Comparison of ENCODE assay signal across 16 mouse cellular contexts in genomic region chr5:101242651-101243050, GRCm38 (mm10).
A peak's percentile ranks its signal among the peaks of the same experiment; 100 is the strongest.
DNase-seq lines count a peak whose midpoint lies in the region; ATAC-seq and TF ChIP-seq lines count a peak whose summit lies in the region.
"Had no signal": no experiment of that assay in that cellular context is flagged by ENCODE, and none has a peak within 500 bp of the region (broad histone marks: within the 10 kb centered on the region; RNA-seq: fewer than 3 reads in every experiment).

No protein-coding gene starts in this region.

- 88% methylated on average over 2 of the region's 2 CpGs for WGBS in midbrain, postnatal 0 days
- WGBS in midbrain, embryonic 16.5 days = 86% methylated on average over 2 of the region's 2 CpGs
- 87% methylated on average over 2 of the region's 2 CpGs for WGBS in embryonic facial prominence, embryonic 10.5 days
- 91% methylated on average over 2 of the region's 2 CpGs for WGBS in hindbrain, embryonic 10.5 days

- no peaks in the 10 kb centered on the region for H3K27me3 ChIP-seq in midbrain, postnatal 0 days (ENCODE audit: insufficient read depth, low read length)
- H3K27me3 ChIP-seq in midbrain, embryonic 16.5 days (ENCODE audit: control insufficient read depth, insufficient read depth, low read depth, low read length) = no peaks in the 10 kb centered on the region
- H3K27me3 ChIP-seq in embryonic facial prominence, embryonic 10.5 days (replicated peaks; ENCODE audit: low read depth, poor library complexity, severe bottlenecking) = no peaks in the 10 kb centered on the region
- no peaks in the 10 kb centered on the region for H3K27me3 ChIP-seq in hindbrain, embryonic 10.5 days (ENCODE audit: insufficient read depth, poor library complexity, severe bottlenecking)
- H3K27me3 ChIP-seq: kidney, embryonic 15.5 days; neural tube, embryonic 12.5 days had no signal

- no peak for ATAC-seq in midbrain, postnatal 0 days (ENCODE audit: low FRiP score)
- ATAC-seq in midbrain, embryonic 16.5 days = no peak
- ATAC-seq: CD4-positive, CD25-positive, alpha-beta regulatory T cell, adult 4 months; hindbrain, postnatal 0 days; lung, postnatal 0 days had no signal

- H3K9me3 ChIP-seq in midbrain, postnatal 0 days (ENCODE audit: low read length) = no peaks in the 10 kb centered on the region
- no peaks in the 10 kb centered on the region for H3K9me3 ChIP-seq in midbrain, embryonic 16.5 days (replicated peaks; ENCODE audit: control insufficient read depth, low read length, poor library complexity, severe bottlenecking)
- H3K9me3 ChIP-seq in embryonic facial prominence, embryonic 10.5 days = no peaks in the 10 kb centered on the region
- no peaks in the 10 kb centered on the region for H3K9me3 ChIP-seq in hindbrain, embryonic 10.5 days
- H3K9me3 ChIP-seq: kidney, embryonic 15.5 days; midbrain, embryonic 10.5 days; neural tube, embryonic 12.5 days had no signal

- no peak overlapping the region for H3K4me2 ChIP-seq in midbrain, postnatal 0 days (ENCODE audit: low read depth, low read length, poor library complexity, severe bottlenecking)
- no peak overlapping the region for H3K4me2 ChIP-seq in midbrain, embryonic 16.5 days (ENCODE audit: low read length)
- H3K4me2 ChIP-seq: kidney, embryonic 15.5 days; neural tube, embryonic 12.5 days had no signal

- H3K9ac ChIP-seq in midbrain, postnatal 0 days (replicated peaks; ENCODE audit: low read length, poor library complexity, severe bottlenecking) = no peak overlapping the region
- H3K9ac ChIP-seq in midbrain, embryonic 16.5 days (ENCODE audit: low read depth, low read length) = no peak overlapping the region
- H3K9ac ChIP-seq: kidney, embryonic 15.5 days; neural tube, embryonic 12.5 days had no signal

- no peak for TF ChIP-seq CTCF in midbrain, postnatal 0 days (IDR thresholded peaks at IDR 0.05)

- H3K4me1 ChIP-seq in midbrain, postnatal 0 days (ENCODE audit: insufficient read depth, low read length) = no peaks in the 10 kb centered on the region
- no peaks in the 10 kb centered on the region for H3K4me1 ChIP-seq in midbrain, embryonic 16.5 days (ENCODE audit: control insufficient read depth, insufficient read depth, low read length)
- H3K4me1 ChIP-seq in embryonic facial prominence, embryonic 10.5 days = 0 out of 2 replicates have a peak, but pooled peaks cover 4% of the 10 kb centered on the region
- no peaks in the 10 kb centered on the region for H3K4me1 ChIP-seq in hindbrain, embryonic 10.5 days (replicated peaks)
- H3K4me1 ChIP-seq: kidney, embryonic 15.5 days; midbrain, embryonic 10.5 days; neural tube, embryonic 12.5 days had no signal

- intact Hi-C loops in left cerebral cortex, postnatal 25 days (cut with DNase I) = no loop called here

- no peak overlapping the region for H3K4me3 ChIP-seq in midbrain, postnatal 0 days (ENCODE audit: low read depth, low read length)
- no peak overlapping the region for H3K4me3 ChIP-seq in midbrain, embryonic 16.5 days (ENCODE audit: low read depth, low read length)
- H3K4me3 ChIP-seq in embryonic facial prominence, embryonic 10.5 days = no peak overlapping the region
- H3K4me3 ChIP-seq in hindbrain, embryonic 10.5 days = no peak overlapping the region
- H3K4me3 ChIP-seq: kidney, embryonic 15.5 days; midbrain, embryonic 10.5 days; neural tube, embryonic 12.5 days had no signal

- H3K27ac ChIP-seq in midbrain, postnatal 0 days (ENCODE audit: low read depth, low read length) = no peak overlapping the region
- no peak overlapping the region for H3K27ac ChIP-seq in midbrain, embryonic 16.5 days (ENCODE audit: low read length)
- no peak overlapping the region for H3K27ac ChIP-seq in embryonic facial prominence, embryonic 10.5 days (replicated peaks)
- H3K27ac ChIP-seq in hindbrain, embryonic 10.5 days = no peak overlapping the region
- H3K27ac ChIP-seq: hindbrain, postnatal 0 days; kidney, embryonic 15.5 days; midbrain, embryonic 10.5 days; neural tube, embryonic 12.5 days had no signal

- DNase-seq in midbrain, postnatal 0 days (ENCODE audit: low spot score) = peak; percentile 8
- peak; percentile 17 to 54 for DNase-seq in layer of hippocampus, adult 8-10 months (ENCODE audit: low spot score in 2 of 2)
- peak; percentile 61 to 76 for DNase-seq in left cerebral cortex, postnatal 25 days (ENCODE audit: low spot score in 2 of 2)
- no peak for DNase-seq in embryonic facial prominence, embryonic 10.5 days (ENCODE audit: low spot score)
- no peak for DNase-seq in lung, adult 18-20 months
- no peak for DNase-seq in B cell, adult 2 months
- DNase-seq in hindbrain, embryonic 10.5 days (ENCODE audit: low spot score) = no peak
- DNase-seq: gastrocnemius, postnatal 10 days; liver had no signal

- no peaks in the 10 kb centered on the region for H3K36me3 ChIP-seq in midbrain, postnatal 0 days (ENCODE audit: insufficient read depth, low read length)
- no peaks in the 10 kb centered on the region for H3K36me3 ChIP-seq in midbrain, embryonic 16.5 days (ENCODE audit: control insufficient read depth, insufficient read depth, low read length)
- H3K36me3 ChIP-seq in embryonic facial prominence, embryonic 10.5 days (replicated peaks) = no peaks in the 10 kb centered on the region
- no peaks in the 10 kb centered on the region for H3K36me3 ChIP-seq in hindbrain, embryonic 10.5 days
- H3K36me3 ChIP-seq: kidney, embryonic 15.5 days; midbrain, embryonic 10.5 days; neural tube, embryonic 12.5 days had no signal

Comparison
In these comparisons a context has a peak if more than half of its experiments do, and no peak if none do; other contexts are left out.
1. DNase-seq: peak in midbrain, postnatal 0 days (single experiment), layer of hippocampus, adult 8-10 months (2 of 2) and left cerebral cortex, postnatal 25 days (2 of 2); none in embryonic facial prominence, embryonic 10.5 days (single experiment), lung, adult 18-20 months (0 of 2), B cell, adult 2 months (0 of 2) and hindbrain, embryonic 10.5 days (single experiment).